Mouse (Mus musculus) left cerebral cortex, postnatal 4 days (tissue): Measurements from ENCODE around the gene Senp7. TPM values are rescaled to one million over a fixed set of nuclear protein-coding genes. Genes with fewer than 3 reads are reported as not detected.
"Not testable (repeated sequence)": the region's sequence is repeated elsewhere in the genome, so short reads cannot be mapped to it uniquely, and the experiment has no call there.

Experiments
- DNase-seq: peaks from one replicate; pipeline ENCODE4 v3.0.0-alpha.2; 2022
- intact Hi-C: fragments of 180-260 bp; cut with DNase I; formaldehyde crosslinking; loops from one replicate; pipeline ENCODE4 v1.15.1; 2025
- total RNA-seq, 2 experiments: library from RNA; stranded (reverse); gene quantifications; 2 replicates each; pipeline ENCODE4 v1.2.3; 2021

Senp7 gene
- 10 to 100 TPM; 54.3 to 65.4 TPM for total RNA-seq

- DNase-seq, intact Hi-C loops: not testable (repeated sequence)
Measured at GRCm38 (mm10) chr16:56048038-56048437, at the start of gene Senp7. TSS of gene Senp7 (plus strand) at chr16:56048338.

- intact Hi-C loops, result no loop called here
- no peak for DNase-seq
Measured at GRCm38 (mm10) chr16:56006798-56007197, 41.3 kb upstream of the Senp7 start.

GRCm38 (mm10) chr16:56008862-56009261 is 39.3 kb upstream of the Senp7 start:
- intact Hi-C loops, result no loop called here

GRCm38 (mm10) chr16:56012789-56013743 is 35.1 kb upstream of the Senp7 start:
- intact Hi-C loops, result no loop called here
- no peak for DNase-seq

More at GRCm38 (mm10) chr16:56008862-56009261, 39.3 kb upstream of the Senp7 start:
- DNase-seq, result no peak

GRCm38 (mm10) chr16:56014076-56014475 is 34.1 kb upstream of the Senp7 start:
- intact Hi-C loops, result no loop called here
- DNase-seq, result no peak

- intact Hi-C loops, result loop anchor here (10.0 kb wide), 1 partner anchor 675 kb away; no protein-coding TSS in a partner anchor
- no peak for DNase-seq
Measured at GRCm38 (mm10) chr16:56019660-56020059, 28.5 kb upstream of the Senp7 start.

- DNase-seq, result no peak
- intact Hi-C loops, result loop anchor here (5.0 to 10.0 kb wide), 2 partner anchors 56 to 667 kb away; partner anchors contain the start of gene Zbtb11
Measured at GRCm38 (mm10) chr16:56027854-56028629, 20.1 kb upstream of the Senp7 start.

- DNase-seq, result no peak
- intact Hi-C loops, result loop anchor here (5.0 to 10.0 kb wide), 2 partner anchors 57 to 666 kb away; partner anchors contain the start of gene Zbtb11
Measured at GRCm38 (mm10) chr16:56028722-56029551, 19.2 kb upstream of the Senp7 start.

- DNase-seq, result peak; percentile 98
- intact Hi-C loops, result loop anchor here (5.0 to 10.0 kb wide), 2 partner anchors 57 to 665 kb away; partner anchors contain the start of gene Zbtb11
Measured at GRCm38 (mm10) chr16:56029661-56030082, 18.5 kb upstream of the Senp7 start, which contains the start of gene Pcnp. TSS of gene Pcnp (minus strand) at chr16:56029739.

- intact Hi-C loops, result no loop called here
- DNase-seq, result no peak
Measured at GRCm38 (mm10) chr16:56034566-56034965, 13.6 kb upstream of the Senp7 start.

GRCm38 (mm10) chr16:56036501-56036900 is 11.6 kb upstream of the Senp7 start:
- DNase-seq, result no peak
- intact Hi-C loops, result no loop called here

GRCm38 (mm10) chr16:56037138-56038010 is 10.8 kb upstream of the Senp7 start, which contains the start of gene Trmt10c:
TSS of gene Trmt10c (minus strand) at chr16:56037819.
- DNase-seq, result peak; percentile 96
- intact Hi-C loops, result no loop called here

- DNase-seq, result no peak
- intact Hi-C loops, result no loop called here
Measured at GRCm38 (mm10) chr16:56038090-56038489, 10.0 kb upstream of the Senp7 start.

- intact Hi-C loops, result no loop called here
- no peak for DNase-seq
Measured at GRCm38 (mm10) chr16:56055911-56056310, 7.8 kb downstream of the Senp7 start.

GRCm38 (mm10) chr16:56056944-56057590 is 8.9 kb downstream of the Senp7 start:
- DNase-seq, result no peak
- intact Hi-C loops, result no loop called here

GRCm38 (mm10) chr16:56058151-56058550 is 10.0 kb downstream of the Senp7 start:
- no peak for DNase-seq
- intact Hi-C loops, result no loop called here

GRCm38 (mm10) chr16:56061995-56062594 is 14.0 kb downstream of the Senp7 start:
- no peak for DNase-seq
- intact Hi-C loops, result no loop called here

- no peak for DNase-seq
- intact Hi-C loops, result no loop called here
Measured at GRCm38 (mm10) chr16:56062981-56063380, 14.8 kb downstream of the Senp7 start.
